Mouse (Mus musculus): ENCODE measurements around the gene Krt12.

Krt12 gene

DNA sequence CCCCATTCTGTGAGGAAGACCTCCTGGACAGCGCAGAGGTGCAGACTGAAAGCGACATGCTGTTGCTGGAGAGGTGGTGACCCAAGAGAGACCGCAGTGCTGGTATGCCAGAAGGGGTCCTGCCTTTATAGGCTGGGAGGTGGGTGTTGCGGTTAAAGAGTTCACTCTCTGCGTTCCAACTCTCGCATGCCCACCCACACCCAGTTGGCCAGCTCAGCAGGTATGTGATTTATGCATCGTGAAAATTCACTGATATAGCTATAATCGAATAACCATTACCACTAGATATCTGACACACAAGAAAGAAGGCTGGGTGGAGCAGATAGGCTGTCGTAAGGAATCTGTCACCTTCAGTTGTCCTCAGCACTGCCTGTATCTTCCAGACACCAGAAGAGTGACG, at the start of gene Krt12:
Krt12 (minus strand) TSS at position 101 of the 400 bp plus-strand sequence.
- DNase-seq (ENCODE audit: low spot score in 2 of 2), result no peak

DNA sequence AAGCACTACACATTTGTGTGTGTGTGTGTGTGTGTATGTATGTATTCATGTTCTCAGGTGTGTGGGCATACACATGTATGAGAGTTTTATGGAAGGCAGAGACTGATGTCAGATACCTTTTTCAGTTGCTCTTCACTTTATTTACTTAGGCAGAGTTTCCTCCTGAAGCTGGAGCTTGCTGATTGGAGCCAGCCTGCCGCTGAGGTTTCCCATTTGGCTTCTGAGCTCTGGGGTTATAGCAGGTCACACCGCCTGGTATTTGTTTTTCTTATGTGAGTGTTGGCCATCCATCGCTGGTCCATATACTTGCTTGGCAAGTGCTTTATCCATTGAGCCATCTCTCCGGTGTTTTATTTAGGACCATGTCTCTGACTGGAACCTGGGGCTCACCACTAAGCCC, 47.2 kb upstream of the Krt12 start:
- DNase-seq (ENCODE audit: low spot score in 2 of 2), result no peak

DNA sequence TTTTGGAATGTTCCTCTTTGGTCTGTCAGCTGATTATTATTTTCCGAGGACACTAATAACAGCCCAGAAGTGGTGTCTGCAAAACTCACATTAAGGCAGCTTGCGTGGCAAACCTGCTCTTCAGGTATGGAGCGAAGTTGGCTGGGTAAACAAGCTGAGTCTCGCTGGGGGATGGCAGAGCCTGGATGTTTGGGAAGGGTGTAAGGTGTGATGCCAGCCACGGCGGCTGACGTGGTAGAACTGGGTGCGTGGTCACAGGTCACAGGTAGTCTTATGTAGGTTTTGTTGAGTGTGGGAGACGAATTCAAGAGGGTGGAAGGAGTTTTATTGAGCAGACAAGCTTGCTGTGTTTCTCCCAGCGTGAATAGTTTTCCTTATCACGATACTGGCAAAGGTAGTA, 46.5 kb upstream of the Krt12 start:
- no peak for DNase-seq (ENCODE audit: low spot score in 2 of 2)

DNA sequence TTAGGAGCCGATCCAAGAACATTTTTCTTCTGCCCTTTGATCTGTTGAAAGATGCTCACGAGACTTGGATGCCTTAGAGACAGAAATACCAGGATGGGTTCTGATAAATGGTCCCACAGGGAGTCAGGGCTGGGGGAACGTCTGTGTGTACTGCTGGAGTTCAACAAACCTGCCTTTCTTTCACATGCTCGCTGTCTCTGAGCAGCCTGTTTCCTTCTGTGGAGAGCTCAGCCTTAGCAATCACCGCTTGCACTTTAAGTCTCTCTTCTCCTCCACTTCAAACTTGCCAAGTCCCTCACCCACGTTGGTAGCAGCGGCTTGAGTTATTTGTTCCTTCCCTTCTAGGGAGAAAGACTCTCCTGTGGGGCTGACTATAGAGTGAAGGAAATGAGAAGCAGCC, 44.3 kb upstream of the Krt12 start:
- no peak for DNase-seq (ENCODE audit: low spot score in 2 of 2)

DNA sequence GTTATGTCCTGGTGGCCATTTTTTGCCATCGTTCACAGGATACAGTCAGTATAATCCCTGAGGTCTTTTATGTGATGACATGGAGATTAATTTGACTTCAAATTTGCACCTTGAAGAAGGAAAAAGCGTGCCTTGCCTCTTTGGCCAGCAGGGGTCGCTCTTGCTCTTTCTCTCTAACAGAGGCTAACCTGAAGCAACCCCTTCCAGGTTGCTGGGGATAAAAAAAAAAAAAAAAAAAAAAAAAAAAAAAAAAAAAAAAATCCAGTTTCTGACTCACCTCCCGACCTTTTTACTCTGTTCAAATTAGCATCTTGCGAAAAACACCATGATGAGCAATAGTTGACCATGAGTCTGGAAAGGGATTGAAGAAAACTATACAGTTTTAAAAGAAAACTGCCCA, 42.8 kb upstream of the Krt12 start:
- DNase-seq (ENCODE audit: low spot score in 2 of 2), result peak; percentile 56 to 86

DNA sequence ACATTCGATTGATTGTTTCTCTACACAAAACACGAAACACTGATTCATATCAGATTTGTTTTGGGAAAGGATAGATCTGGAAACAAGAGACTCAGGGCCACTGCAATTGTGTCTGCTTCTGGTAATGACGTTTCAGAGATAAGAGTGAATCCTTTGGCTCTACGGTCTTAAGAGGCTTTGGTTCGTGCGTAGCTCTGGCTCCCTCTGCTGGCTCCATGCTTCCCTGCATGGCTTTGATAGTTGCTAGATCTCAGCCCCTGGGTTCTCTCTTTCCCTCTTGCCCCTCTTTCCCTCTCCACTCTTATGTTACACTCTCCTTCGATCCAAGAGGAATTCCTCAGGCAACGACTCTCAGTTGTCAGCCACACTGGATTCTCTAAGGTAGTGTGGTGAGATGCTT, 41.1 kb upstream of the Krt12 start:
- DNase-seq (ENCODE audit: low spot score in 2 of 2), result peak in 1 of 2 experiments; percentile 68

DNA sequence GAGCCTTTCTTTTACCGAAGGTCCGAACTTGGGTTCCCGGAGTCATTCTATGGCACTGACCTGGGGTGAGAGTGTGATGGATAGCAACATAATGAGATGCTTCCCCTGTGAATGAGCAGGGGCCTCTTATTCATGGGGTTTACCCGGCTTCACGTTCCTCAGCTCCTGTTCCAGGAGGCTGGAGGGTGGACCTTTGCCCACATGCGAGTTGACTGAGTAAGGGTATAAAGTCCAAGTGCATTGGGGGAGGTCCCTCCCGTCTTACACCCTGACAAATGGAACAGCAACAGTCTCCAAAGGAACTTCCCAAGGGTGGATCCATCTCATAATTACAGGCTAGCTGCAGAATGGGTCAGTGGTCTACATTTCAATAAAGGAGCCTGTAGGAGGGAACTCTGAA, 39.7 kb upstream of the Krt12 start:
- DNase-seq (ENCODE audit: low spot score in 2 of 2), result no peak

DNA sequence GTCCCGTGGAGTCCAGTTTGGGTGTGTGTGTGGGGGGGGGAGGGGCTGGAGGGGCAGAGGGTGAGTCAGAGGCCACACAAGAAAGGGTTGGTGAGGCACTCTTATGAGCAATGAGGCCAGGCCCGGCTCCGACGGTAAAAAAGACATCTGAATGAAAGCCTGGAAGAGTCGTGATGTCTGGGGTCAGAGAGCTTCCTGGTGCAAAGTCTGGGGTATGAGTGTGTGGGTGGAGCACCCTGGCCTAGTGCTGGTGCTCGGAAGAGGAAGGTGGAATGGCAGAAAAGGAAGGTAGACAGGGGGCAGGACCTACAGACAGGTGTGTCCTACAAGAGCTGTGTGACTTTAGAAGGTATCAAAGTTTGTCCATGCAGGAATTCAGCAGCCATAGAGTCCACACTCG, 36.8 kb upstream of the Krt12 start:
- no peak for DNase-seq (ENCODE audit: low spot score in 2 of 2)

DNA sequence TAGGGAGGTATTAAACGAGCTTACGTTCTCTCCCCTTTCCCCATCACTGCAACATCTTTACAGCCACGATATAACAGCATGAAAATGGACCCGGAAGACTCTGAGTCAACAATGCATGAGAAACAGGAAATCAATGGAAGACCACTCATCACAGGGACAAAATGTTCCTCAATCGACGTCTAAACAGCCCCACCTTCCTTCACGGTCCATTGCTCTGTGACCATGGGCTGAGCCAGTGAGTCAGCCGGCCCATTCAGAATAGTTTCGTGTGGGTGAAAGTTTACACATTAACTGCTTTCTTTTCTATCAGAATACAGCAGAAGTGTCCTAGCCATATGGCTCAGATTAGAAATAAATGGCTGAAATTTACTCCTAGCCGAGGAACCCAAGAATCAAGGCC, 32.7 kb upstream of the Krt12 start:
- no peak for DNase-seq (ENCODE audit: low spot score in 2 of 2)

DNA sequence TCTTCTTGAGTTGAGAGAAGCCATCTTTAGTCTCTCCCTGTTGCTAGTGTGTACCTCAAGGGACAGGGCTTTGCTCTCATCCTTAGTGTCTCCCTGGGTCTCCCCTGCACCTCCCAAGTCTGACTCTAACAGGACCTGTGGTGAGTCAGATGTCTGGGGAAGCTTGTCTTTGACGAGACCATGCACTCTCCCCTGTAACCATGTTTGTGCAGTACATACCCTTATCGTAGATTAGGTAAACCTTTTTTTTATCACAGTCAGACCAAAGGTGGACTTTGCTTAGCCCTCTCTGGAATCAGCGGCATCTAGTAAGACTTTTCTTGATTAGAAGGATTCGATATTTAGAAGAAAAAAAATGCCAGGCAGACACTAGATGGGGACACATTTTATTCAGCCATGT, 32.0 kb upstream of the Krt12 start:
- no peak for DNase-seq (ENCODE audit: low spot score in 2 of 2)

DNA sequence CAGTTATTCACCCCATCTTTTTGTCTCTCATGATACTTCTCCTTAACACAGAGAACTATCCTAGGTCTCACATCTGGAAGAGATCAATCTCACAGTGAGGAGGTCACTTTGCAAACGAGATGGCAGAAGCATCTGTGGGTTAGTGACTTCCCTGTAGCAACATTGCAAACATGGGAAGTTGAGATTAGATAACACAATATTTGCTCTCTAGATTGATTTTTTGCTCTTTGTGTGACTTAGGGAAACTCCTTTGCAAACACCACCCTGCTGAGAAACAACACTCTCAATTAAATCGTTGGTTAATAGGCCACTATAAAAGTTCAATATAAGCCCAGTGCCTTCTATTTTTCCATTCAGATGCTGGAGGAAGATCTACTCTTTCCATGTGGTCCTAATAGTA, 26.7 kb upstream of the Krt12 start:
- no peak for DNase-seq (ENCODE audit: low spot score in 2 of 2)

DNA sequence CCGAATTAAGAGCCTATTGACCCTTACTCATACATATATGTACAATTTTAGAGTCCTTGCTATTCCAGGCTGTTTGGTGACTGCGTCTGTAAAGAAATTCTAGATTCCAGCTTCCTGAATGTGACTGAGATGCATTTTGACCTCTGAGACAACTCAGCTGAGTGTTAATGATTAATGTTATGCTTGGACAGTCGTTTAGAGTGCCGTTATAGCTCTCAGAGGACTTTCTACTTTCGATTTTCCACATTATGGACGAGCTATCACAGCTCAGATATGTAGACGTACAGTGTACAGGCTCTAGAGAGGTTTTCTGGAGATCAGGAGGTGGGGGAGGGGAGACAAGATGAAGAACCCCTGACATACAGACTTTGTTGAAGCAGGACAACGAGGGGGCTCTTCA, 19.2 kb upstream of the Krt12 start:
- DNase-seq (ENCODE audit: low spot score in 2 of 2), result no peak

DNA sequence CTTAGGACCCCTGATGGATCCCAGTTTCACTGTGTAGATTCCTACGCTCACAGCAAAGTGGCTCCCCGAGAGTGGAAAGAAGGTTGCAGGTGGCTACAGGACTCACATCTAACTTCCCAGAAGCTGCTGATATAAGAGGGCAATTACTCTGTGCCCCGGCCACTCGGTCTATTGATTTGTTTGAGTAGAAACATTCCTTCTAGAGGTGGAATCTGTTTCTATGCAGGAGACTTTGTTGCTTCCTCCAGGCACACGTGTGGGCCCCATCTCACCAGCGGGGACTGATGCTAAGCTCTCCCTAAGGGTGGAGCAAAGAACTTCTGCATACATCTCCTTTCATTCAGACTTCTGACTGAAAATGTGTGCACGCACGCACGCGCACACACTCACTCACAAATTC, 17.4 kb upstream of the Krt12 start:
- no peak for DNase-seq (ENCODE audit: low spot score in 2 of 2)

DNA sequence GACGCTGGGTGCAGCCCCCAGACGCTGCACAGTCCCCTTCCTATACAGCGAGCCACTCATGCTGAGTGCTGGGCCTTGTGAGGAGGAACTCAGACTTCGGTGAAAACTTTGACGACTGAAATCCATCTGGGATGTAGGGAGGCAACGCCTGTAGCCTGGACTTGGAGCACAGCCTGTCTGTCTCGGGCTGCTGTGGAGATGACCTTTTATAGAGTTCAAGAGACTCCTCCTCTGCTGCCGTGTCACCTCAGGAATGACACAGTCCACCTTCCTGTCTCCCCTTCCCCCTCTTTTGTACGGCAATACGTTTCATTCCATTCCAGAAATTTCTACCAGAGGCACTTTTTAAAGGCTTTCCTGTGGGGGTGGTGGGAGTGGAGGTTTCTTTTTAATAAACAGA, 15.9 kb upstream of the Krt12 start, which contains the start of gene Krt20:
Krt20 (minus strand) TSS at position 179 of the 400 bp plus-strand sequence.
- no peak for DNase-seq (ENCODE audit: low spot score in 2 of 2)

DNA sequence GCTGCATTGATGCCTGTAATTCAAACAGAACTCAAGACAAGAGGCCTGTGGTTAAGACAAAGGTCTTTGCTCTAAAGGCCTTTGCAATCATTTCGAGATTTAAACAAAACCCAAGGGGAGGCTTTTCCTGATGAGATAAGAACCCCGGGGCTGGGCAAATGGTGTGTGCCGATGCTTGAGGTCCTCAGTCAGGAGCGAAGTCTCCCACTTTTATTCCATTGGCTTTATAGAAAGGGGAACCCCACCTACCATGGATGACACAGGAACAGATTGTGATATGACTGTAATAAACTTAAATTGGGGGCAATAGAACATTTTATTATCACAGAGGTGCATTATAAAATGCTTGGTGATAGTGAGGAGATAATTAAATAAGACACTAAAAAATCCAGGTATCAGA, 14.6 kb upstream of the Krt12 start:
- DNase-seq (ENCODE audit: low spot score in 2 of 2), result no peak

DNA sequence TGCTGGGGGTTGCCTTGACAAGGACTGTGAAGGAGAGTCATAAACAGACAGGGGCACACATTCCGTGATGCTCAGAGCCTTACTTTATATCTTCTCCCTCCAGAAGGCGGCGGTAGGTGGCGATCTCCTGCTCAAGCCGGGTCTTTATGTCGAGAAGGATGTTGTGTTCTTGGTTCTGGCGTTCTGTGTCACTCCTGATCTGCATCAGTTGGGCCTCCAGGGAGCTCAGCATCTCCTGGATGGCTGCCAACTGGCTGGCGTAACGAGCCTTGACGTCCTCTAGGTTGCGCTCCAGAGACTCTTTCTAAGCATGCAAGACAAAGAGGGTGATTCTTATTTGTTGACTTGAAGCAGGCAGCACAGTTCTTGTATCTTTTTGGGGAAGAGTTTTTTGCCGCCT, 8.6 kb upstream of the Krt12 start:
- peak in 1 of 2 experiments; percentile 25 for DNase-seq (ENCODE audit: low spot score in 2 of 2)

DNA sequence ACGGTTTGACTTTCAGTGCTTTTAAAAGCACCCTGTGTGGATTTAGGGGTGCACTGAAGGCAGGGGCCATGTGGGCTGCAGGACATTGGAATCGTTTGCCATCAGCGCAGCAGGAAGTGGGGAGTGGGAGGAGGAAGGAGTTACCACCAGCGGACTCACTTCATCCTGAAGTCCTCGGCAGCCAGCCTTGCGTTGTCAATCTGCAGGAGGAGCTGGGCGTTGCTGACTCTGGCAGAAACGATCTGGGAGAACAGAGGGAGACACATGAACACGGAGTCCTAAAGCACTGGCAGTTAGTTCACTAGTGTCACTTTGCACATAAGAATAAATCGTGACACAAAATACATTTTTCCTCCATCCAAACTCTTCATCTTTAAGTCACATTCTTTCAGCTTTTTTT, 1.5 kb downstream of the Krt12 start:
- no peak for DNase-seq (ENCODE audit: low spot score in 2 of 2)

DNA sequence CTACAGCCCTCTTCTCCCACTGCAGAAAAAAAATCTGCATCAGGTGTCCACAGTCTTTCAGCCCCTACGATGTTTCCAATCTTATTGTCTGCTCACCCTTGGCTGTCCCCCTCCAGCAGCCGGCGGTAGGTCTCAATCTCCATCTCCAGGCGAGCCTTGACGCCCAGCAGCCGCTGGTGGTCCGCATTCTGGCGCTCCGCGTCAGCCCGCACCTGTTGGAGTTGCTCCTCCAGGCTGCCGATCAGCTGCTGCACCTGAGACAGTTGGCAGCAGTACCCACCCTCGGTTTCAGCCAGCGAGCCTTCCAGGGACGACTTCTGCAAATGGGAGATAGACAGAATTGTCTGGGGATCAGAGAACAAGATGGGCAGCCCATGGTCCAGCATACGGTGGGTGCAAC, 4.2 kb downstream of the Krt12 start:
- no peak for DNase-seq (ENCODE audit: low spot score in 2 of 2)

DNA sequence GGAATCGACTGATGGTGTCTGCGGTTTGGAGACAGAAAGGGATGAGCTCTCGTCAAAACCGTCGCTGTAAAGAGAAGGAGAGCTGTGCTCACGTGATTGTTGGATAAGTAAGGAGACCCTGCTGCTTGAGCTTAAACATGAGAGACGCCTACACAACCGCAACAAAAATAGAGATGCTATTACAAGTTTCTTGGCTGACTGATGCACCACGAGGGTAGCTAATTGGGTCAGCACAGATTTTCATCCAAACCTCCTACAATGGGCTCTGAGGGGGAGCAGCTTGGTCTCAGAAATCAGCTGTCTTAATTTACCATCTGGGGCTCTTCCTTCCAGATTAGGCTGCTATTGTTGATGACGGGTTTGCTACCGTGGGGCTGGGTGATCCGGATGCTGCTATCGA, 5.2 kb downstream of the Krt12 start:
- no peak for DNase-seq (ENCODE audit: low spot score in 2 of 2)

DNA sequence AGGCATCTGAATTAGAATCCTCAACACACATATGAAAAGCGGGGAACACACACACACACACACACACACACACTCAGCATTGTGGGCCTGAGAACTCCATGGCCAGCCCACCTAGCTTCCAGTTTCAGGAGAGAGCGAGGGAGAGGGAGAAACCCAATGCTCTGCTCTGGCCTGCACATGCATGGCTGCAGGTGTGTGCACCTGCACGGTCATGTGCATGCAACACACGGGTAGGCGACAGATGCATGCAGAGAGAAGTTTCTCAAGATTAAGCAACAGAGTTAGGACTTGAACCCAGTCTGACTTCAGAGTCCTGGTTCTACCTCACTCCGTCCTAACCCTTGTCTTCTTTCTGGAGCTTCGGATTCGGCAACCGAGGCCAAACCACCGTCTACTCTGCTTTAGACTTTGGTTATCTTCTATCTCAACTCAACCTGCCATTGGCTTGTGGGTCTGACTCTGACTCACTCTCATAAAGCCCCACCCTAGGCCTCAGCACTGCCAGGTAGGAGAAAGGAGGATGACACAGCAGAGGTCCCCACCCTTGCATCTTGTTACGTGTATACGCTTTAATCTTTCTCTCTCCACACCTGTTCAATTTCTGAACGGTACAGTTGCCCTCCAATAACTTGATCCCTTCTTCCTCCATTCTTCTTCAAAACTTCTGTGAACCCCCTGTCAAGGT, 7.5 kb downstream of the Krt12 start:
- DNase-seq (ENCODE audit: low spot score in 2 of 2), result no peak

DNA sequence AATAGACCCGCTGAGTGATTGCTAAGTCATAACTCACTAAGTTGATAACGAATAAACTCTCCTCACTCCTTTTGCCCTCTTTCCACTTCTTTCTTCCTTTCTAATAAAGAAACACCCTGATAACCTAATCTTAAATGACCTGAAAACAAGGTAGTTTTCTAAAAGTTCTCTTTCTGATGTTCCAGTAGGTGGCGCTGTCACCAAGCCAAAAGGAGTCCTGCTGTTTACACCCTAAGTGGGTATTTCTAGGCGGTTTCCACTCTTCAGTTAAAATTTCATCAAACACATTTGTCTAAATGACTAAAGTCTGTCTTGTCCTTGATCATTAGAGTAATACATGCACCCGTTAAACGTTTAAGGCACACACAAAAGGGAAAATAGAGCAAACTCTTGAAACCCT, 8.8 kb downstream of the Krt12 start:
- DNase-seq (ENCODE audit: low spot score in 2 of 2), result no peak

DNA sequence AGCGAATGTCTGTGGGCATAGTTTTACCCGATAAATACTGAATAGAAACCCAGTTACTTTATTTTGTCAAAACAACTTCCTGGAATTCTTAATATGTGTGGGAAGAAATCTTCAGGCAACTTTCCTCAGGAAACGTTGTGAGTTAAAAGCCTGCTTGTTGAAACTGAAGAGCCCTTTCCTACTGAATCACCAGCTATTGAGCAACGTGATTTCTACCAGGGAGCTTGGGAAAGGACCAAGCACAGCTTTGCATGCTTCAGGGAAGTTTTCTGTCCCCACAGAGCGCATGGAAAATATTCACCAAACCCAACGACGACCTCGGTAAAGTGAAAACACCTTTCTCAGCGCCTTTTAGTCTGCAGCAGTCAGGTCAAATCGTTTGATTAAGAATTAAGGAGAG, 15.9 kb downstream of the Krt12 start:
- DNase-seq (ENCODE audit: low spot score in 2 of 2), result no peak

DNA sequence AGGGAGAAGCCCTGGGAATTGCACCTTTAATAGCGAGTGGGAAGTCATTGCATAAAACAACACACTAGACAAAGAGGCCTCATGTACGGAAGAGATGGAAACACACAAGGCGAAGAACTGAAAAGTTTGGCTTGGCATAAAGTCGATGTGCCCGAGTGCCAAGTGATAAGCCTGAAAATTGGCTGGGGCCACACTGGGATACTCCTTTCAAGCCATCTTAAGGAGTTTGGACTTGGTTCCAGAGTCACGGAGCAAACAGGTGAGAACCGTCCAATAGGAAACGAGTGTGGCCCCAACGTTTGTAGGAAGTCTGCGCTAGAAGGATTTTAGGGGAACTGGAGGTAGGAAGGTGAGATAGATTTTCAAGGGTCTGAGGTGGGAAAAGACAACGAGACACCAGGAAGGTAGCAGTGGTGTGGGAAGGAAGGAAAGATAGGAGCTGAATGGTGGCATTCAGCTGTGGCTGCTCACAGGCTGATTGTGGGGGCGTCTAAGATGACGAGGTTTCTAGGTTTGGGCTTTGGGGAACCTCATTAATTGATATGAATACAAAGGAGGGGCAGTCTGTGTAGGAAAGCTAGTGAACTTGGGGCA, 22.0 kb downstream of the Krt12 start:
- no peak for DNase-seq (ENCODE audit: low spot score in 2 of 2)

DNA sequence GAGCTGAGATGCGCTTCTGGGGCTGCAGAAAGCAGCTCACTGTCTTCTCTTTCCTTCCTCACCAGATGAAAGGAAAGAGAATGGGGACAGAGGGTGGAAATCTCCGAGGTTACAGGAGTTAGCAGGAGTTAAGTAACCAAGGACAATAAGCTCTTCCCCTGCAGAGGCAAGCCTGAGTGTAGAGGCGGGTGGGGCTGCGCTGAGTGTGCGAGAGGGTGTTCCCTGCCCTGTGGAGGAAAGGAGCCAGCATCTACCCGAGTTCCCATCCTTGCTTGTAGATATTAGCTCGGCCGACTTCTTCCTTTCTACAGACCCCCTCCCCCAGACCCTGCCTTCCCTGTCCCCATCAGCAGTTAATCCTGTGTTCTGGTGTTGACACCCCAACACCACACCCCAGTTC, 23.2 kb downstream of the Krt12 start:
- DNase-seq (ENCODE audit: low spot score in 2 of 2), result no peak

All from urinary bladder, postnatal 4 days (tissue).